Mouse (Mus musculus) small intestine, adult 2 months (tissue): ENCODE measurements around the gene Nudt4.

Source experiments
- CTCF ChIP-seq: fragments of 200-500 bp; IDR thresholded peaks from 2 replicates; pipeline ENCODE4 v1.5.1; 2012; ENCODE audit warnings: low read depth, mild to moderate bottlenecking, control low read depth, inconsistent platforms, low read length, moderate library complexity, mixed read lengths; ENCODE audit not compliant: insufficient replicate concordance, insufficient read length; ENCODE audit errors: extremely low read depth
- POLR2A ChIP-seq: fragments of 200-500 bp; IDR thresholded peaks from 2 replicates; pipeline ENCODE4 v1.6.1; 2012; ENCODE audit warnings: low read depth, mild to moderate bottlenecking, control low read depth, inconsistent platforms, low read length, moderate library complexity

GRCm38 (mm10) chr10:95598056-95598587 lies 34.2 kb upstream of the Nudt4 start:
- TF ChIP-seq CTCF (no peak), POLR2A (no peak)
